ENCODE assay signal across 28 mouse cellular contexts in the genomic region with DNA sequence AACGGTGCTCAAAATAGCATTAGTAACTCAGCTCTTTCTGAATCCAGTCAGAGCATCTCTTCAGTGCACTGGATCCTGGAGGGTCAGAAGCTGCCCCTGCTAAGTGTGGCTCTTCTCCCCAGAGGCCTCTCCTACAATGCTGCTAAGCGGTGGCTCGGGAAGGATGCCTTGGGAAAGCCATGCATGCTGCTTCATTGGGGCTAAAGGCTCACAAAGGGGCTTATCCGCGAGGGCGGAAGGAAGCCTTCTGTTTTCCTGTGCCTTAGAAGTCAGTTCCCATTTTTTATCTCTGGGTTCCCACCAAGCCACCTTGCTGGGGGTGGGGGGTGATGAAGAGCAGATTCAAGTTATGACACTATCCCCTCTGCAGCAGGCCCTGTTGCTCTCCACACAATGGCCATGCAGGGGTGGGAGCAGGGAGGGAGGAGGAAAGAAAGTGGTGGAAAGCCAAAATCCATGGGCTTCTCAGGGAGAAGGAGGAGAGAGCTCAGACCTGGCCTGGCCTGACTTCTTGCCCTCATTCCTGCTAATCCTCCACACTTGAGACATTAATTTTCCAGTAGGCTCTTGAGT.
DNase-seq lines count a peak whose midpoint lies in the region; ATAC-seq lines count a peak whose summit lies in the region.
"Had no signal": no experiment of that assay in that cellular context is flagged by ENCODE, and none has a peak within 500 bp of the region (broad histone marks: within the 10 kb centered on the region; RNA-seq: fewer than 3 reads in every experiment).

No protein-coding gene starts in this region.

- no peaks in the 10 kb centered on the region for H3K27me3 ChIP-seq in heart, embryonic 14.5 days (ENCODE audit: control insufficient read depth, insufficient read depth, low read length)
- H3K27me3 ChIP-seq in midbrain, embryonic 10.5 days (ENCODE audit: low read depth, poor library complexity, severe bottlenecking): no peaks in the 10 kb centered on the region
- no peaks in the 10 kb centered on the region for H3K27me3 ChIP-seq in midbrain, embryonic 11.5 days (ENCODE audit: control insufficient read depth, insufficient read depth, low read length)
- no peaks in the 10 kb centered on the region for H3K27me3 ChIP-seq in hindbrain, embryonic 14.5 days (ENCODE audit: control insufficient read depth, insufficient read depth, low read length)
- H3K27me3 ChIP-seq: midbrain, embryonic 15.5 days; neural tube, embryonic 15.5 days; stomach, embryonic 15.5 days had no signal

- H3K4me1 ChIP-seq in heart, embryonic 14.5 days (ENCODE audit: control insufficient read depth in 2 of 2, insufficient read depth in 2 of 2, low read length in 2 of 2): peaks cover 5 to 6% of the 10 kb centered on the region in 2 experiments; a peak in 2 of 4 replicates
- peaks cover 20% of the 10 kb centered on the region for H3K4me1 ChIP-seq in midbrain, embryonic 10.5 days
- no peaks in the 10 kb centered on the region for H3K4me1 ChIP-seq in midbrain, embryonic 11.5 days (ENCODE audit: control insufficient read depth, insufficient read depth, low read length)
- H3K4me1 ChIP-seq in hindbrain, embryonic 14.5 days (replicated peaks; ENCODE audit: control insufficient read depth, insufficient read depth, low read length): no peaks in the 10 kb centered on the region
- H3K4me1 ChIP-seq: limb, embryonic 10.5 days; stomach, embryonic 15.5 days had no signal

- no peak overlapping the region for H3K9ac ChIP-seq in heart, embryonic 14.5 days (ENCODE audit: low read length)
- no peak overlapping the region for H3K9ac ChIP-seq in midbrain, embryonic 11.5 days (ENCODE audit: low read length)
- no peak overlapping the region for H3K9ac ChIP-seq in hindbrain, embryonic 14.5 days
- H3K9ac ChIP-seq: hindbrain, embryonic 13.5 days; limb, embryonic 15.5 days; midbrain, embryonic 15.5 days; neural tube, embryonic 15.5 days; stomach, embryonic 15.5 days had no signal

- peak; percentile 66 for ATAC-seq in heart, embryonic 14.5 days (ENCODE audit: insufficient number of reproducible peaks, insufficient read depth, low FRiP score, low read depth)
- no peak for ATAC-seq in midbrain, embryonic 11.5 days (ENCODE audit: low FRiP score)
- ATAC-seq in hindbrain, embryonic 14.5 days (ENCODE audit: low FRiP score): no peak
- ATAC-seq: CD4-positive, CD25-positive, alpha-beta regulatory T cell, adult 4 months; forebrain, embryonic 14.5 days; midbrain, embryonic 15.5 days had no signal

- intact Hi-C loops in heart, postnatal 25 days (cut with DNase I): no loop called here

- H3K9me3 ChIP-seq in heart, embryonic 14.5 days (ENCODE audit: control insufficient read depth, low read length): no peaks in the 10 kb centered on the region
- no peaks in the 10 kb centered on the region for H3K9me3 ChIP-seq in midbrain, embryonic 10.5 days (replicated peaks)
- no peaks in the 10 kb centered on the region for H3K9me3 ChIP-seq in midbrain, embryonic 11.5 days (ENCODE audit: control insufficient read depth, low read length)
- H3K9me3 ChIP-seq in hindbrain, embryonic 14.5 days (ENCODE audit: control insufficient read depth, low read length): no peaks in the 10 kb centered on the region
- H3K9me3 ChIP-seq: hindbrain, embryonic 13.5 days; limb, embryonic 10.5 days; limb, embryonic 15.5 days; midbrain, embryonic 15.5 days; neural tube, embryonic 15.5 days; stomach, embryonic 15.5 days had no signal

- H3K27ac ChIP-seq in heart, embryonic 14.5 days (replicated peaks in 1 of 2; ENCODE audit: control insufficient read depth in 1 of 2, insufficient read depth in 1 of 2, low read depth in 2 of 2, low read length in 2 of 2): peak overlapping the region; percentile 42 to 52
- 0 out of 2 replicates have a peak overlapping the region, but pooled peaks have one; percentile 46 for H3K27ac ChIP-seq in midbrain, embryonic 10.5 days (replicated peaks)
- H3K27ac ChIP-seq in midbrain, embryonic 11.5 days (ENCODE audit: low read depth, low read length): no peak overlapping the region
- H3K27ac ChIP-seq in hindbrain, embryonic 14.5 days: no peak overlapping the region
- H3K27ac ChIP-seq: gastrocnemius, adult 2 months; hindbrain, embryonic 13.5 days; limb, embryonic 10.5 days; limb, embryonic 15.5 days; macrophage; midbrain, embryonic 15.5 days; neural tube, embryonic 15.5 days; stomach, embryonic 15.5 days had no signal

- WGBS in heart, embryonic 14.5 days: 36% methylated on average over 6 of the region's 6 CpGs
- 31% methylated on average over 6 of the region's 6 CpGs for WGBS in midbrain, embryonic 10.5 days
- WGBS in midbrain, embryonic 11.5 days: 42% methylated on average over 6 of the region's 6 CpGs
- WGBS in hindbrain, embryonic 14.5 days: 45% methylated on average over 6 of the region's 6 CpGs

- no peaks in the 10 kb centered on the region for H3K36me3 ChIP-seq in heart, embryonic 14.5 days (ENCODE audit: control insufficient read depth, insufficient read depth, low read length)
- H3K36me3 ChIP-seq in midbrain, embryonic 10.5 days: no peaks in the 10 kb centered on the region
- no peaks in the 10 kb centered on the region for H3K36me3 ChIP-seq in midbrain, embryonic 11.5 days (ENCODE audit: control insufficient read depth, insufficient read depth, low read length)
- no peaks in the 10 kb centered on the region for H3K36me3 ChIP-seq in hindbrain, embryonic 14.5 days (replicated peaks; ENCODE audit: control insufficient read depth, insufficient read depth)
- H3K36me3 ChIP-seq: hindbrain, embryonic 13.5 days; limb, embryonic 10.5 days; limb, embryonic 15.5 days; midbrain, embryonic 15.5 days; neural tube, embryonic 15.5 days; stomach, embryonic 15.5 days had no signal

- H3K4me2 ChIP-seq in heart, embryonic 14.5 days (ENCODE audit: low read length): no peak overlapping the region
- H3K4me2 ChIP-seq in midbrain, embryonic 11.5 days: no peak overlapping the region
- H3K4me2 ChIP-seq in hindbrain, embryonic 14.5 days (replicated peaks): no peak overlapping the region
- H3K4me2 ChIP-seq: hindbrain, embryonic 13.5 days; limb, embryonic 15.5 days; midbrain, embryonic 15.5 days; neural tube, embryonic 15.5 days; stomach, embryonic 15.5 days had no signal

- DNase-seq in heart, adult 11 months: peak; percentile 72
- no peak for DNase-seq in heart, postnatal 25 days (ENCODE audit: low spot score)
- DNase-seq in heart, postnatal 4 days: no peak
- no peak for DNase-seq in midbrain, embryonic 10.5 days (ENCODE audit: low spot score)
- no peak for DNase-seq in midbrain, embryonic 11.5 days (ENCODE audit: low spot score, missing footprints)
- no peak for DNase-seq in hindbrain, embryonic 14.5 days (ENCODE audit: low spot score)
- DNase-seq: adrenal gland, postnatal 14 days; cerebellum, adult 11-12 months; cerebellum, adult 9-11 months; gastrocnemius, adult 2 months; gastrocnemius, postnatal 36 days; kidney, adult 11 months; kidney, postnatal 14 days; layer of hippocampus, adult 9-11 months; retina, postnatal 1 day; right cerebral cortex, postnatal 14 days; thymus, postnatal 14 days had no signal

- no peak overlapping the region for H3K4me3 ChIP-seq in heart, embryonic 14.5 days (ENCODE audit: control insufficient read depth in 1 of 2, insufficient read depth in 1 of 2, low read depth in 1 of 2, low read length in 2 of 2)
- no peak overlapping the region for H3K4me3 ChIP-seq in midbrain, embryonic 10.5 days
- no peak overlapping the region for H3K4me3 ChIP-seq in midbrain, embryonic 11.5 days (ENCODE audit: low read depth, low read length)
- H3K4me3 ChIP-seq in hindbrain, embryonic 14.5 days (replicated peaks; ENCODE audit: low read length): no peak overlapping the region
- H3K4me3 ChIP-seq: erythroblast, embryonic 14.5 days; gastrocnemius, adult 2 months; hindbrain, embryonic 13.5 days; limb, embryonic 10.5 days; limb, embryonic 15.5 days; midbrain, embryonic 15.5 days; neural tube, embryonic 15.5 days; stomach, embryonic 15.5 days had no signal

Comparison
In these comparisons a context has a peak if more than half of its experiments do, and no peak if none do; other contexts are left out.
1. H3K27ac ChIP-seq: peak in heart, embryonic 14.5 days (2 of 2) and midbrain, embryonic 10.5 days (single experiment); none in midbrain, embryonic 11.5 days (single experiment) and hindbrain, embryonic 14.5 days (single experiment).